Mouse (Mus musculus): ENCODE results near the gene Wnt16.

DNA sequence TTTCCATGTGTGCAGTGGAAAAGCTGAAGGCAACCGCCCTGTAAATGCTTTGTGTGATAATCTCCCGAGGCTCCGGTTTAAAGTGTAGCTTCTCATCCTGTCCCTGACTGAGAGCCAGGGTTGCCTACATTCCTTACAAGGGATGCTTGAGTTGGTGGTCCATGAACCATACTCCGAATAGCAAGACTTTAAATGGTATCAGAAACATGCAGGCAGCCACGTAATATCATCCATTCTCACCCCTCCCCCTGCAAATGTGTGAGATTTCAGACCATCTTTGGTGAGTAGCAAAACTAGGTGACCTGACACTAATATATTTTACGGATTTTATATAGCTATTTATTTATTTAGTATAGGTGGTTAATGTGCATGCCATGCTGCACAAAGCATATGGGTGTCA lies 9.0 kb downstream of the Wnt16 start:
- TF ChIP-seq CTCF (IDR thresholded peaks at IDR 0.05; ENCODE audit: insufficient read depth, low read depth, low read length) (no peak), POLR2A (IDR thresholded peaks at IDR 0.05; ENCODE audit: insufficient read depth, low read depth, low read length) (no peak)
